Mouse (Mus musculus) 3134 (cell line): ENCODE results near the gene H2al2a.
"Not testable (repeated sequence)": the region's sequence is repeated elsewhere in the genome, so short reads cannot be mapped to it uniquely, and the experiment has no call there.

ENCODE experiments used
- DNase-seq: peaks from one replicate; pipeline ENCODE4 v3.0.0-alpha.2; 2011; ENCODE audit warnings: low spot score; ENCODE audit not compliant: insufficient read length; ENCODE audit errors: extremely low read depth

Gene H2al2a

GRCm38 (mm10) chr2:17977645-17978044 lies 19.1 kb downstream of the H2al2a start:
- DNase-seq, result peak; percentile 25

- no peak for DNase-seq
These were observed 21.0 kb downstream of the H2al2a start for GRCm38 (mm10) chr2:17975601-17976327.

GRCm38 (mm10) chr2:17973868-17974440 lies 22.8 kb downstream of the H2al2a start:
- no peak for DNase-seq

DNA sequence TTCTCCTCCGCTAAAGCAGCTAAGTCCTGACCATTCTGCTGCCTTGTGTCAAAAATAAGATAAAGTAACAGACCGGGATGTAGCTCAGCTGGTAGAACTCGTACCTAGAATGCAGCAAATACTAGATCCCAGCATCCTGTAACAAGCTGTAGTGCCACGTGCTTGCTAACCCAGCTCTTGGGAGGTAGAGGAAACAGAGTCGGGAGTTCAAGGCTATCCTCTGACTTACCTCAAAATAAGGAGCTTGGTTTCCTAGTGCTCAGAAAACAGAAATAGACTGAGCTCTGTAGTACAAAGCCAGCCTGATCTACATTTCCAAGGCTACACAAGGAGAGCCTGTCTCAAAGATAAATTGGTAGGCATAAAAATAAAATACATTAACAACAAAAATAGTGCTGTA lies 23.5 kb downstream of the H2al2a start:
- no peak for DNase-seq

- no peak for DNase-seq
These were observed 23.9 kb downstream of the H2al2a start for GRCm38 (mm10) chr2:17972843-17973242.

DNA sequence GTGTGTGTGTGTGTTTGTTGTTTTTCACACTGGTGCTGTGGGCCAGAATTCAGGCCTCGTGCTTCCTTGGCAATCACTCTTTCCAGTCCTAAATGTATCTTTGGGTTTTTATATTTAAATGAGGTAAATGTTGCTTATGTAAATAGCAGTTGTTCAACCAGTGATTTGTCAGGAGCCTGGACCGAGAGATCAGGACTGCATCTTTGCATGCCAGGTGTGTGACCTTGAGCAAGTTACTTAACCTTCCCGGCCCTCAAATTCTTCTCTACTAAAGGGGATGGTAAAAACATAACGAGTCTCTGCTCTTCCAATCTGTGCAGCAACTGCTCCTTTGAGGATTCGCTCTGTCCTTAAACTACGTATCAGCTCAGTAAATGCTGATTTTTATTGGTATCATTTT lies 25.4 kb downstream of the H2al2a start:
- no peak for DNase-seq

- DNase-seq, result no peak
These were observed 26.1 kb downstream of the H2al2a start for GRCm38 (mm10) chr2:17970662-17971061.

DNA sequence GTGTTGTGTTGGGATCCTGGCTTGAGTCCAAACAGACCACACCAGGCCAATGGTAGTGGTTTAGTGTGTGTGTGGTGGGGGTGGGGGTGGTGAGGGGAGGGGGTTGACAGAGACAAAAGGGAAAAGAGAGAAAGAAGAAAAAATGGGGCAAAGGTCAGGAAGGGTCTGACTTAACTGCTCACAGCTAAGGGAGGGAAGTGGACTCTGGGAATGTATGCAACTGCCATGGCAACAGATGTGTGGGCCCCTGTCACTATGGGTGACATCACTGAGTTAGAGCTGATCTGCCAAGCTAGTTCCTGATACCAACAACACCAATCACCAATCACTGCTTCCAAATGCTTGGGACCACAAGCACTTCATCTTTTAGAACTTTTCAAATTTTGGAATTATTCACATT lies 26.6 kb downstream of the H2al2a start:
- no peak for DNase-seq

GRCm38 (mm10) chr2:17968571-17968970 lies 28.2 kb downstream of the H2al2a start:
- DNase-seq, result no peak

- DNase-seq, result not testable (repeated sequence)
These were observed 28.7 kb downstream of the H2al2a start for GRCm38 (mm10) chr2:17968037-17968436.

DNA sequence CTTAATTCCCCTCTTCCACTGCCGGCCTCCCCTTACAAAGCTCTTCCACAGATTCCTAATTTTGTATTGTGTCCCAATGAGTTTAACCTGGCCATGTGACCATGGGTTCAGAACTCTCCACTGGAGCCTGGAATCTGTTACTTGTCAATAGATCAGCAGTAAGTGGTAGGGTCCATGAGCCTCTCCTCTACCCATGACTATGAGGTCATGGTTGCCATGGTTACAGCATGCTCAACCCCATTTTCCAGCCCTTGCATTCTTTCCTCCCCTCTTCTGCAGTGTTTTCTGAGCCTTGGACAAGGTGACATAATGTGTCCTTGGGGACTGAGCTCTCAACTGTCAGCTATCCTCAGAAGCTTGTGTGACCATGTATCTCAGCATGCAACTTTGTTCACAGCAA lies 37.3 kb downstream of the H2al2a start:
- DNase-seq, result no peak

DNA sequence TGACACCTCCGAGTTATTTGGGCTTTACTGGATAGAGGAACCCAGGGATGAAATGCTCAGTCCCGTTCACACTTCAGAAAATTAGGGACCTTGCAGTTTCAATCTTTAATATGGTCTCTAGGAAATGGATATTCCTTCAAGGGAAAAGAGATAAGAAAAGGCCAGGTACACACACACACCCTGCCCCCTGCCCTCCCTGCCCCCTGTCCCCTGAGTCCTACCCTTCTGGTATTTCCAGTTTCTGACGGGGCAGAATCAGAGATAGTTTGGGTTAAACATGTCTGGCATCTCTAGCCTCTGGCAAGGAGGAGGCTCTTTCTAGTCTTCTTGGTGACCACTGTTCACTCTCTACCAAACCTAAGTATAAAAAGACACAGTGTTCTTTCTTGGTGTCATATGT lies 49.9 kb downstream of the H2al2a start:
- DNase-seq, result no peak
